Mouse (Mus musculus) liver, embryonic 14.5 days (tissue): Measurements from ENCODE around the gene Nkx2-5.

ENCODE experiments used
- CTCF ChIP-seq: IDR thresholded peaks from 2 replicates; pipeline ENCODE4 v1.5.1; 2016; ENCODE audit warnings: antibody characterized with exemption, low read depth, control low read depth
- EP300 ChIP-seq: IDR thresholded peaks from 2 replicates; pipeline ENCODE4 v1.6.1; 2016; ENCODE audit warnings: antibody characterized with exemption, low read depth

GRCm38 (mm10) chr17:26836786-26837545, 7.8 kb downstream of the Nkx2-5 start:
- TF ChIP-seq CTCF, result no peak
- TF ChIP-seq EP300, result no peak
